23 mouse cellular contexts compared by ENCODE assay signal in the genomic region with DNA sequence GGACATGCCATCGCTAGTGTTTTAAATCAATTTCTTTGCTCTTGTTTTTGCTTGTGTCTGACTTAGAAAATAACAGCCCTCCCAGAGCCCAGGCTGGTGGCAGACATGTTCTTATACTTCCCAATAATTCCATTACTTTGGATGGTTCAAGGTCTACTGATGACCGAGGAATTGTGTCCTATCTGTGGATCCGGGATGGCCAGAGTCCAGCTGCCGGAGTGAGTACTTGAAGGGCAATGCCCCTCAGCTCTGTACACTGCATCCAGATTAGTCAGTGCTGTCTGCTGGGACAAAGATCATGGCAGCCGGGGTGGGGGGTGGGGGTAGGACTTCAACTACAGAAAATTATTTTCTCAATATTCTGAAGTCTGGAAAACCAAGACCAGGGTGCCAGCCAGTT. TPM values are rescaled to one million over a fixed set of nuclear protein-coding genes. Genes with fewer than 3 reads are reported as not detected.
DNase-seq lines count a peak whose midpoint lies in the region; ATAC-seq and TF ChIP-seq lines count a peak whose summit lies in the region.
"Had no signal": no experiment of that assay in that cellular context is flagged by ENCODE, and none has a peak within 500 bp of the region (broad histone marks: within the 10 kb centered on the region; RNA-seq: fewer than 3 reads in every experiment).

No protein-coding gene starts in this region.

- WGBS in kidney, embryonic 14.5 days = 88% methylated on average over 5 of the region's 5 CpGs
- WGBS in kidney, embryonic 16.5 days = 83% methylated on average over 5 of the region's 5 CpGs
- WGBS in small intestine, adult 2 months = 40% methylated on average over 5 of the region's 5 CpGs

- no peak overlapping the region for H3K4me2 ChIP-seq in kidney, embryonic 14.5 days (replicated peaks; ENCODE audit: low read depth, low read length)
- no peak overlapping the region for H3K4me2 ChIP-seq in kidney, embryonic 16.5 days (replicated peaks; ENCODE audit: low read depth, low read length)
- H3K4me2 ChIP-seq: embryonic facial prominence, embryonic 12.5 days; limb, embryonic 15.5 days had no signal

- H3K4me1 ChIP-seq in kidney, embryonic 14.5 days (ENCODE audit: control insufficient read depth, insufficient read depth, low read length) = 0 out of 2 replicates have a peak, but pooled peaks cover 3% of the 10 kb centered on the region
- 0 out of 2 replicates have a peak, but pooled peaks cover 3% of the 10 kb centered on the region for H3K4me1 ChIP-seq in kidney, embryonic 16.5 days (ENCODE audit: insufficient read depth, low read length)
- peaks cover 21% of the 10 kb centered on the region for H3K4me1 ChIP-seq in small intestine, adult 2 months (ENCODE audit: control insufficient read depth, insufficient read depth, insufficient read length, low read length)
- H3K4me1 ChIP-seq: embryonic facial prominence, embryonic 12.5 days; hindbrain, embryonic 10.5 days; limb, embryonic 15.5 days; midbrain, embryonic 10.5 days had no signal

- H3K4me3 ChIP-seq in kidney, embryonic 14.5 days (ENCODE audit: low read length) = no peak overlapping the region
- no peak overlapping the region for H3K4me3 ChIP-seq in kidney, embryonic 16.5 days (ENCODE audit: low read length)
- no peak overlapping the region for H3K4me3 ChIP-seq in small intestine, adult 2 months (ENCODE audit: low read depth, low read length)
- no peak overlapping the region for H3K4me3 ChIP-seq in layer of hippocampus, adult 2 months
- H3K4me3 ChIP-seq: embryonic facial prominence, embryonic 12.5 days; erythroblast, embryonic 14.5 days; hindbrain, embryonic 10.5 days; limb, embryonic 15.5 days; midbrain, embryonic 10.5 days had no signal

- no peak for ATAC-seq in kidney, embryonic 14.5 days (ENCODE audit: low FRiP score, low TSS enrichment)
- no peak for ATAC-seq in kidney, embryonic 16.5 days (ENCODE audit: low FRiP score, low TSS enrichment)
- ATAC-seq: forebrain, embryonic 14.5 days; hindbrain, postnatal 0 days had no signal

- H3K27ac ChIP-seq in kidney, embryonic 14.5 days (ENCODE audit: low read depth, low read length) = no peak overlapping the region; the same call in 1 of the 2 replicates
- H3K27ac ChIP-seq in kidney, embryonic 16.5 days (ENCODE audit: low read length) = peak overlapping the region; percentile 82
- H3K27ac ChIP-seq in small intestine, adult 2 months (ENCODE audit: insufficient read depth, low read depth, low read length) = peak overlapping the region; percentile 99
- no peak overlapping the region for H3K27ac ChIP-seq in layer of hippocampus, adult 2 months
- H3K27ac ChIP-seq: embryonic facial prominence, embryonic 12.5 days; hindbrain, embryonic 10.5 days; hindbrain, postnatal 0 days; limb, embryonic 15.5 days; macrophage; midbrain, embryonic 10.5 days; stomach, postnatal 0 days had no signal

- no peak overlapping the region for H3K9ac ChIP-seq in kidney, embryonic 14.5 days (ENCODE audit: low read depth, low read length)
- H3K9ac ChIP-seq in kidney, embryonic 16.5 days (replicated peaks; ENCODE audit: low read length) = no peak overlapping the region
- H3K9ac ChIP-seq: embryonic facial prominence, embryonic 12.5 days; limb, embryonic 15.5 days had no signal

- peak; percentile 77 for DNase-seq in kidney, adult 11 months
- peak; percentile 57 for DNase-seq in kidney, adult 18-20 months
- no peak for DNase-seq in frontal cortex, postnatal 25 days (ENCODE audit: low spot score in 2 of 2)
- DNase-seq in layer of hippocampus, adult 2 months (ENCODE audit: low spot score in 2 of 2) = no peak
- DNase-seq: cerebellum, adult 9-11 months; gastrocnemius, postnatal 14 days; layer of hippocampus, postnatal 36 days; right cerebral cortex, postnatal 25 days had no signal

- TF ChIP-seq CTCF in small intestine, adult 2 months (IDR thresholded peaks at IDR 0.05; ENCODE audit: extremely low read depth, insufficient read length, insufficient replicate concordance, low read depth, low read length) = no peak
- TF ChIP-seq CTCF in layer of hippocampus, adult 2 months (conservative IDR thresholded peaks at IDR 0.05) = no peak

- no peaks in the 10 kb centered on the region for H3K27me3 ChIP-seq in kidney, embryonic 14.5 days (ENCODE audit: control insufficient read depth, insufficient read depth, low read length)
- H3K27me3 ChIP-seq in kidney, embryonic 16.5 days (ENCODE audit: insufficient read depth, low read length) = no peaks in the 10 kb centered on the region
- no peaks in the 10 kb centered on the region for H3K27me3 ChIP-seq in small intestine, adult 2 months (ENCODE audit: control insufficient read depth, insufficient read depth, low read length)
- H3K27me3 ChIP-seq: embryonic facial prominence, embryonic 12.5 days; limb, embryonic 15.5 days had no signal

- H3K36me3 ChIP-seq in kidney, embryonic 14.5 days (ENCODE audit: control insufficient read depth, insufficient read depth, low read length) = no peaks in the 10 kb centered on the region
- no peaks in the 10 kb centered on the region for H3K36me3 ChIP-seq in kidney, embryonic 16.5 days (ENCODE audit: insufficient read depth, low read length)
- peaks cover 9% of the 10 kb centered on the region for H3K36me3 ChIP-seq in small intestine, adult 2 months (ENCODE audit: control insufficient read depth, insufficient read depth, low read length)
- H3K36me3 ChIP-seq: embryonic facial prominence, embryonic 12.5 days; hindbrain, embryonic 10.5 days; limb, embryonic 15.5 days; midbrain, embryonic 10.5 days had no signal

- no peak for TF ChIP-seq POLR2A in small intestine, adult 2 months (IDR thresholded peaks at IDR 0.05; ENCODE audit: low read depth, low read length)

- peaks cover 5% of the 10 kb centered on the region; the same call in 1 of the 2 replicates for H3K9me3 ChIP-seq in kidney, embryonic 14.5 days (ENCODE audit: control insufficient read depth, low read length)
- peaks cover 5% of the 10 kb centered on the region; the same call in 1 of the 2 replicates for H3K9me3 ChIP-seq in kidney, embryonic 16.5 days (ENCODE audit: low read length)
- H3K9me3 ChIP-seq: limb, embryonic 15.5 days; midbrain, embryonic 10.5 days had no signal

RNA-seq across cellular contexts. Expression of gene D130043K22Rik, which starts 35.8 kb away (rescaled TPM):
- 0.29 and 0.64 TPM in 2 replicates for polyA plus RNA-seq in kidney, embryonic 14.5 days (2014; fragmentation: Nextera tagmentation; extraction: Ambion mirVana)
- 0.76 and 1.4 TPM in 2 replicates for polyA plus RNA-seq in kidney, embryonic 16.5 days (2015; fragmentation: Nextera tagmentation; extraction: Ambion mirVana)
- 1.4 and 1.6 TPM in 2 replicates for polyA plus RNA-seq in small intestine, adult 2 months (2012; rRNA removed)
- total RNA-seq in layer of hippocampus, adult 2 months (2021) = 10 to 100 TPM; 27.0 to 27.6 TPM
- total RNA-seq: gastrocnemius, postnatal 14 days; heart, adult 8-10 months; neutrophil, adult 5-6 weeks had no signal
- polyA plus RNA-seq: erythroblast, embryonic 14.5 days; heart, embryonic 16.5 days; macrophage had no signal

RNA-seq across cellular contexts. Expression of gene Tdp2, which starts 49.2 kb away (rescaled TPM):
- polyA plus RNA-seq in kidney, embryonic 14.5 days (2014; fragmentation: Nextera tagmentation; extraction: Ambion mirVana) = 68.8 and 79.9 TPM in 2 replicates
- 62.1 and 62.5 TPM in 2 replicates for polyA plus RNA-seq in kidney, embryonic 16.5 days (2015; fragmentation: Nextera tagmentation; extraction: Ambion mirVana)
- 18.1 and 27.5 TPM in 2 replicates for polyA plus RNA-seq in small intestine, adult 2 months (2012; rRNA removed)
- 10 to 100 TPM; 22.0 to 22.7 TPM for total RNA-seq in layer of hippocampus, adult 2 months (2021)

RNA-seq across cellular contexts. Expression of gene Acot13, which starts 49.4 kb away (rescaled TPM):
- polyA plus RNA-seq in kidney, embryonic 14.5 days (2014; fragmentation: Nextera tagmentation; extraction: Ambion mirVana) = 81.8 and 91.6 TPM in 2 replicates
- polyA plus RNA-seq in kidney, embryonic 16.5 days (2015; fragmentation: Nextera tagmentation; extraction: Ambion mirVana) = 112 and 121 TPM in 2 replicates
- 22.8 and 31.3 TPM in 2 replicates for polyA plus RNA-seq in small intestine, adult 2 months (2012; rRNA removed)
- 100 to 1,000 TPM; 103 TPM for total RNA-seq in layer of hippocampus, adult 2 months (2021)

RNA-seq across cellular contexts. Expression of gene Aldh5a1, which starts 56.8 kb away (rescaled TPM):
- polyA plus RNA-seq in kidney, embryonic 14.5 days (2014; fragmentation: Nextera tagmentation; extraction: Ambion mirVana) = 8.4 and 8.7 TPM in 2 replicates
- 8.0 and 8.3 TPM in 2 replicates for polyA plus RNA-seq in kidney, embryonic 16.5 days (2015; fragmentation: Nextera tagmentation; extraction: Ambion mirVana)
- polyA plus RNA-seq in small intestine, adult 2 months (2012; rRNA removed) = 2.9 and 5.3 TPM in 2 replicates
- total RNA-seq in layer of hippocampus, adult 2 months (2021) = 10 to 100 TPM; 63.0 to 64.3 TPM
- polyA plus RNA-seq: erythroblast, embryonic 14.5 days had no signal

Comparison
In these comparisons a context has a peak if more than half of its experiments do, and no peak if none do; other contexts are left out.
1. H3K27ac ChIP-seq: peak in kidney, embryonic 16.5 days (single experiment) and small intestine, adult 2 months (single experiment); none in kidney, embryonic 14.5 days (single experiment) and layer of hippocampus, adult 2 months (single experiment).
2. DNase-seq: peak in kidney, adult 11 months (single experiment) and kidney, adult 18-20 months (single experiment); none in frontal cortex, postnatal 25 days (0 of 2) and layer of hippocampus, adult 2 months (0 of 2).